Mouse (Mus musculus): ENCODE measurements around the gene Herc1. TPM values are rescaled to one million over a fixed set of nuclear protein-coding genes. Genes with fewer than 3 reads are reported as not detected.

The Herc1 gene
- 10 to 100 TPM; 74.1 to 86.4 TPM for total RNA-seq (2023)

GRCm38 (mm10) chr9:66349860-66350787, at the start of gene Herc1:
TSS of gene Herc1 (plus strand) at chr9:66350450.

GRCm38 (mm10) chr9:66514256-66514770, 164.1 kb downstream of the Herc1 start, which contains the start of gene Fbxl22:
TSS of gene Fbxl22 (minus strand) at chr9:66514593.

Other genes starting within 250 kb of the Herc1 start
- 10 to 100 TPM; 86.0 to 93.0 TPM for gene Snx1, start 223.9 kb upstream of the Herc1 start, total RNA-seq (2023)
- gene Ciao2a, start 223.8 kb upstream of the Herc1 start, total RNA-seq (2023), result 10 to 100 TPM; 77.8 to 84.6 TPM
- 10 to 100 TPM; 14.3 to 16.2 TPM for gene Dapk2, start 192.2 kb upstream of the Herc1 start, total RNA-seq (2023)
- gene Fbxl22, start 164.1 kb downstream of the Herc1 start, total RNA-seq (2023), result 1 to 10 TPM; 1.5 to 2.2 TPM
- gene Usp3, start 242.7 kb downstream of the Herc1 start, total RNA-seq (2023), result 10 to 100 TPM; 68.4 to 96.0 TPM